Mouse (Mus musculus): Measurements from ENCODE around the gene Slc4a1ap. TPM values are rescaled to one million over a fixed set of nuclear protein-coding genes. Genes with fewer than 3 reads are reported as not detected.

Slc4a1ap gene
- total and polyA plus RNA-seq, 3 experiments, result 41.6 to 523 (median 41.7) TPM

DNA sequence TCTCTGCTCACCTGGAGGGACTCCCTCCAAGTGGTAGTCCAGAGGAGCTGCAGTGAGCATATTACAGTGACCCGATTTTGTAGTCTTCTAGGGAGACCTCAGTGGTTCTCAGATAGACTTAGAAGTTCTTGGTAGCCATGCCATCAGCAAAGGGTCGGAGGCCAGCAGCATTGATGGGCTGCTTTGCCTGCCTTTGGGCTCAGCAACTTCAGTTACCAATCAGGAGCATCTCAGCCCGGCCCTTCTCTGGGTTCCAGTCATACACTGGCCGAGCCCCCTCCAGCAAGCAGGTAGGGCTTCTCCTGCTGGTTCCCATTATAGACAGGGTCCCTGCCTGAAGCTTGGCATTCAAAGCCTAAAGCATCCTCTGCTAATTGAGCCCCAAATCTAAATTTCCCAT, 69.1 kb downstream of the Slc4a1ap start:
- Histone ChIP-seq H3K9ac (ENCODE audit: control insufficient read depth, low read depth, low read length, poor library complexity, severe bottlenecking) (peak overlapping the region; percentile 81), H3K27ac (ENCODE audit: control insufficient read depth, low read depth, low read length) (peak overlapping the region; percentile 88), H3K4me3 (ENCODE audit: control insufficient read depth in 1 of 2, insufficient read depth in 1 of 2, low read depth in 2 of 2, low read length in 2 of 2) (peak overlapping the region; percentile 72 to 86), H3K27me3 (ENCODE audit: control insufficient read depth in 1 of 2, insufficient read depth in 2 of 2, low read length in 2 of 2) (no peaks in the 10 kb centered on the region), H3K9me3 (replicated peaks; ENCODE audit: insufficient read depth, low read length) (no peaks in the 10 kb centered on the region), H3K79me2 (ENCODE audit: control insufficient read depth, insufficient read depth, low read length, poor library complexity) (peaks cover 31% of the 10 kb centered on the region), H3K4me1 (ENCODE audit: control insufficient read depth in 1 of 2, insufficient read depth in 2 of 2, low read length in 2 of 2) (peaks cover 4 to 44% of the 10 kb centered on the region in 2 experiments; a peak in 3 of 4 replicates), H3K36me3 (ENCODE audit: control insufficient read depth in 1 of 2, insufficient read depth in 2 of 2, low read length in 2 of 2) (peaks cover 0 to 34% of the 10 kb centered on the region in 2 experiments; a peak in 2 of 4 replicates)
- DNase-seq (ENCODE audit: low read depth, low spot score), result peak; percentile 74
- TF ChIP-seq CTCF (IDR thresholded peaks at IDR 0.05 in 2 of 3, conservative IDR thresholded peaks at IDR 0.05 in 1 of 3; ENCODE audit: control insufficient read depth in 1 of 3, insufficient read depth in 1 of 3, low read depth in 2 of 3, low read length in 3 of 3, poor library complexity in 1 of 3, severe bottlenecking in 1 of 3) (peak in 1 of 3 experiments; percentile 13; a peak in 2 of 6 replicates), UBTF (IDR thresholded peaks at IDR 0.05; ENCODE audit: borderline replicate concordance, insufficient read depth, low read depth, low read length) (no peak)

DNA sequence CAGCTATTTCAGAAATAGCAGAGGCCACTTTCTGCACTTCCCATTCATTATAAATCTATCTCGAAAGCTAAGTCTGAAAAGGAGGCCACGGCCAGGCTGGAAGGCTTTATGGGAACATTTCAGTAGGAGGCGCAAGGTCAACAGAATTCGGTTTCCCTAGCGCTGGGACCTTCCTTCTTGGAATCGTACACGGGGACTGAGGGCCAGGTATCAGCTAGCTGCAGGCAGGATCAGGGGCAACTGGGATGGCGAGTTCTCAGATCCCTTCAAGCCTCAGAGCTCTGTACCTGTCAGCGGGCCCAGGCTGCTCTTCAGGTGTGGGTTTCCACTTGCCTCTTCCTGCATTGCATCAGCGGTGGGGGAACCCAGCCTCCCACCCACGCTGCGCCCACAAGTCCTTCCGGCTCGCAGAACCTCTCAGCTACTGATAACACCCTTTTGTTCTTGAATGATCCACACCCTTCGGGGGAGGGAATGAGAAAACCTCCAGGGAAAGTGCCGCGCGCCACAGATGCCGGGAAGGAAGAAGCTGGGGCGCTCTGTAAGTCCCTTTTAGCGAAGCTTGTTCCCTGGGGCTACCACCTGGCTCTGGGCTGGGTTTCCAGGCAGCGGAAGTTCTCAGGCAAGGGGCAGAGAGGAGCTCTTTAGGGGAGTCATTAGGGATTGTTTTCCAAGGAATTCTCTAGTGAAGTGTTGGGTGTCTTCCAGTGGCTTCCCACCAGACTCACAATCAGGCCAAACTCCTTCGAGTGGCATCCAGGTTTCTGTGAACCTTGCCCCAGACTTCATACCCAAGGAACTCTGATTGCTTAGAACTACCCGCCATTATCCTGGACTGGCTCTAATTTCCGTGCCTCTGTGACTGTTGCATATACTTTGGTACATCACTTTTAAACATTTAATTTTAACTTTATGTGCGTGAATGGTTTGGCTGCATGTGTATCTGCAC, 70.0 kb downstream of the Slc4a1ap start, which contains the start of gene Mrpl33:
TSS of gene Mrpl33 (plus strand) at position 455 of the 949 bp plus-strand sequence.
- Histone ChIP-seq H3K4me1 (ENCODE audit: control insufficient read depth in 1 of 2, insufficient read depth in 2 of 2, low read length in 2 of 2) (peaks cover 10 to 51% of the 10 kb centered on the region in 2 experiments), H3K4me3 (ENCODE audit: control insufficient read depth in 1 of 2, insufficient read depth in 1 of 2, low read depth in 2 of 2, low read length in 2 of 2) (peak within 1 kb of the TSS; percentile 72 to 86), H3K9ac (ENCODE audit: control insufficient read depth, low read depth, low read length, poor library complexity, severe bottlenecking) (peak within 1 kb of the TSS; percentile 81), H3K27me3 (ENCODE audit: control insufficient read depth in 1 of 2, insufficient read depth in 2 of 2, low read length in 2 of 2) (no peaks in the 10 kb centered on the region), H3K9me3 (replicated peaks; ENCODE audit: insufficient read depth, low read length) (no peaks in the 10 kb centered on the region), H3K27ac (ENCODE audit: control insufficient read depth, low read depth, low read length) (peak within 1 kb of the TSS; percentile 88), H3K36me3 (ENCODE audit: control insufficient read depth in 1 of 2, insufficient read depth in 2 of 2, low read length in 2 of 2) (peaks cover 0 to 43% of the 10 kb centered on the region in 2 experiments; a peak in 2 of 4 replicates), H3K79me2 (ENCODE audit: control insufficient read depth, insufficient read depth, low read length, poor library complexity) (peaks cover 31% of the 10 kb centered on the region)
- peak; percentile 97 for DNase-seq (ENCODE audit: low read depth, low spot score)
- peak; percentile 93 for TF ChIP-seq MAZ (IDR thresholded peaks at IDR 0.05; ENCODE audit: low read depth, low read length)
- TF ChIP-seq MAFK (IDR thresholded peaks at IDR 0.05; ENCODE audit: borderline replicate concordance, low read depth, low read length), result no peak; the same call in 1 of the 2 replicates
- TF ChIP-seq ELF1 (IDR thresholded peaks at IDR 0.05; ENCODE audit: low read depth, low read length), result peak; percentile 96
- TF ChIP-seq TBP (IDR thresholded peaks at IDR 0.05; ENCODE audit: low read depth, low read length), result peak; percentile 88
- TF ChIP-seq MYB (IDR thresholded peaks at IDR 0.05; ENCODE audit: low read depth, low read length), result peak; percentile 46; the same call in 1 of the 2 replicates
- peak; percentile 95 for TF ChIP-seq MYC (IDR thresholded peaks at IDR 0.05; ENCODE audit: low read depth, low read length)
- peak; percentile 86 for TF ChIP-seq TCF12 (IDR thresholded peaks at IDR 0.05; ENCODE audit: low read depth, low read length)
- TF ChIP-seq POLR2A (IDR thresholded peaks at IDR 0.05; ENCODE audit: control insufficient read depth in 1 of 2, insufficient read depth in 1 of 2, low read depth in 1 of 2, low read length in 2 of 2, poor library complexity in 1 of 2), result peak; percentile 79 to 84; a peak in 3 of 4 replicates
- TF ChIP-seq CTCF (IDR thresholded peaks at IDR 0.05 in 2 of 3, conservative IDR thresholded peaks at IDR 0.05 in 1 of 3; ENCODE audit: control insufficient read depth in 1 of 3, insufficient read depth in 1 of 3, low read depth in 2 of 3, low read length in 3 of 3, poor library complexity in 1 of 3, severe bottlenecking in 1 of 3), result peak; percentile 3 to 25 (median 7); a peak in 2 of 6 replicates
- peak; percentile 74 for TF ChIP-seq RCOR1 (IDR thresholded peaks at IDR 0.05; ENCODE audit: low read depth, low read length)
- peak; percentile 68; the same call in 1 of the 2 replicates for TF ChIP-seq MEF2A (IDR thresholded peaks at IDR 0.05; ENCODE audit: extremely low read depth, insufficient replicate concordance, low read depth, low read length, poor library complexity, severe bottlenecking)
- peak; percentile 69 for TF ChIP-seq KAT2A (conservative IDR thresholded peaks at IDR 0.05; ENCODE audit: low read depth, low read length)
- peak; percentile 90 for TF ChIP-seq MAX (IDR thresholded peaks at IDR 0.05; ENCODE audit: low read length)
- TF ChIP-seq ZNF384 (IDR thresholded peaks at IDR 0.05; ENCODE audit: low read depth, low read length), result no peak
- TF ChIP-seq ZMIZ1 (IDR thresholded peaks at IDR 0.05; ENCODE audit: low read depth, low read length), result peak; percentile 92
- TF ChIP-seq BHLHE40 (IDR thresholded peaks at IDR 0.05; ENCODE audit: borderline replicate concordance, low read depth, low read length), result 0 out of 2 replicates have a peak, but pooled peaks have one; percentile 23
- peak; percentile 27; the same call in 1 of the 2 replicates for TF ChIP-seq SMC3 (IDR thresholded peaks at IDR 0.05; ENCODE audit: low read depth, low read length)
- TF ChIP-seq ETS1 (IDR thresholded peaks at IDR 0.05; ENCODE audit: low read depth, low read length), result peak; percentile 96
- peak; percentile 82 for TF ChIP-seq MXI1 (IDR thresholded peaks at IDR 0.05; ENCODE audit: low read depth, low read length)
- no peak for TF ChIP-seq USF2 (IDR thresholded peaks at IDR 0.05; ENCODE audit: borderline replicate concordance in 1 of 2, insufficient read depth in 1 of 2, low read depth in 1 of 2, low read length in 2 of 2)
- TF ChIP-seq UBTF (IDR thresholded peaks at IDR 0.05; ENCODE audit: borderline replicate concordance, insufficient read depth, low read depth, low read length), result no peak
- no peak for TF ChIP-seq GABPA (IDR thresholded peaks at IDR 0.05; ENCODE audit: low read depth, low read length)
- peak; percentile 83 for TF ChIP-seq HCFC1 (IDR thresholded peaks at IDR 0.05; ENCODE audit: low read depth, low read length)
- TF ChIP-seq USF1 (IDR thresholded peaks at IDR 0.05; ENCODE audit: low read depth, low read length), result no peak
- TF ChIP-seq NELFE (IDR thresholded peaks at IDR 0.05; ENCODE audit: low read depth, low read length), result peak; percentile 93
- TF ChIP-seq POLR2AphosphoS5 (IDR thresholded peaks at IDR 0.05; ENCODE audit: borderline replicate concordance, low read depth, low read length), result no peak
